Mouse (Mus musculus): ENCODE data around the gene Sirt7. TPM values are rescaled to one million over a fixed set of nuclear protein-coding genes. Genes with fewer than 3 reads are reported as not detected.

The Sirt7 gene
- polyA plus RNA-seq, 1 experiment from 2014 or later, result 73.1 TPM

- H3K4me2 ChIP-seq (replicated peaks; ENCODE audit: low read depth), result no peak overlapping the region
Measured at GRCm38 (mm10) chr11:120578694-120579243, 46.3 kb downstream of the Sirt7 start.

GRCm38 (mm10) chr11:120578024-120578693 is 46.9 kb downstream of the Sirt7 start:
- no peaks in the 10 kb centered on the region for H3K9me3 ChIP-seq (ENCODE audit: control insufficient read depth)
- TF ChIP-seq CTCF (IDR thresholded peaks at IDR 0.05; ENCODE audit: low read depth), result no peak
- H3K27me3 ChIP-seq (replicated peaks; ENCODE audit: control insufficient read depth, insufficient read depth, low read length), result no peaks in the 10 kb centered on the region
- no peak overlapping the region for H3K4me3 ChIP-seq (ENCODE audit: low read depth, low read length)
- WGBS, result 73% methylated on average over 10 of the region's 10 CpGs
- peaks cover 27% of the 10 kb centered on the region for H3K36me3 ChIP-seq (ENCODE audit: control insufficient read depth, insufficient read depth)
- no peak for ATAC-seq
- H3K4me1 ChIP-seq (replicated peaks; ENCODE audit: control insufficient read depth, insufficient read depth, low read length), result peaks cover 22% of the 10 kb centered on the region; the same call in 1 of the 2 replicates
- 0 out of 2 replicates have a peak overlapping the region, but pooled peaks have one; percentile 47 for H3K4me2 ChIP-seq (replicated peaks; ENCODE audit: low read depth)
- 0 out of 2 replicates have a peak overlapping the region, but pooled peaks have one; percentile 28 for H3K9ac ChIP-seq (ENCODE audit: low read depth, low read length)
- H3K27ac ChIP-seq (ENCODE audit: low read depth, low read length), result peak overlapping the region; percentile 99

More at GRCm38 (mm10) chr11:120578694-120579243, 46.3 kb downstream of the Sirt7 start:
- no peak for TF ChIP-seq CTCF (IDR thresholded peaks at IDR 0.05; ENCODE audit: low read depth)
- Histone ChIP-seq H3K9ac (ENCODE audit: low read depth, low read length) (no peak overlapping the region), H3K27me3 (replicated peaks; ENCODE audit: control insufficient read depth, insufficient read depth, low read length) (no peaks in the 10 kb centered on the region), H3K36me3 (ENCODE audit: control insufficient read depth, insufficient read depth) (peaks cover 27% of the 10 kb centered on the region), H3K4me3 (ENCODE audit: low read depth, low read length) (no peak overlapping the region), H3K4me1 (replicated peaks; ENCODE audit: control insufficient read depth, insufficient read depth, low read length) (peaks cover 22% of the 10 kb centered on the region; the same call in 1 of the 2 replicates), H3K27ac (ENCODE audit: low read depth, low read length) (peak overlapping the region; percentile 99), H3K9me3 (ENCODE audit: control insufficient read depth) (no peaks in the 10 kb centered on the region)
- 79% methylated on average over 11 of the region's 11 CpGs for WGBS
- ATAC-seq, result no peak

- peak; percentile 74 for TF ChIP-seq CTCF (IDR thresholded peaks at IDR 0.05; ENCODE audit: low read depth)
- WGBS, result 76% methylated on average over 7 of the region's 7 CpGs
- no peak for ATAC-seq
- Histone ChIP-seq H3K36me3 (ENCODE audit: control insufficient read depth, insufficient read depth) (peaks cover 27% of the 10 kb centered on the region), H3K4me1 (replicated peaks; ENCODE audit: control insufficient read depth, insufficient read depth, low read length) (peaks cover 19% of the 10 kb centered on the region; the same call in 1 of the 2 replicates), H3K9me3 (ENCODE audit: control insufficient read depth) (no peaks in the 10 kb centered on the region), H3K27me3 (replicated peaks; ENCODE audit: control insufficient read depth, insufficient read depth, low read length) (no peaks in the 10 kb centered on the region), H3K9ac (ENCODE audit: low read depth, low read length) (peak overlapping the region; percentile 28; the same call in 1 of the 2 replicates), H3K4me2 (replicated peaks; ENCODE audit: low read depth) (peak overlapping the region; percentile 47), H3K4me3 (ENCODE audit: low read depth, low read length) (no peak overlapping the region), H3K27ac (ENCODE audit: low read depth, low read length) (peak overlapping the region; percentile 99)
Measured at GRCm38 (mm10) chr11:120577211-120578023, 47.6 kb downstream of the Sirt7 start.

GRCm38 (mm10) chr11:120576365-120576981 is 48.6 kb downstream of the Sirt7 start:
- no peak for TF ChIP-seq CTCF (IDR thresholded peaks at IDR 0.05; ENCODE audit: low read depth)
- Histone ChIP-seq H3K27me3 (replicated peaks; ENCODE audit: control insufficient read depth, insufficient read depth, low read length) (no peaks in the 10 kb centered on the region), H3K9ac (ENCODE audit: low read depth, low read length) (peak overlapping the region; percentile 40), H3K9me3 (ENCODE audit: control insufficient read depth) (no peaks in the 10 kb centered on the region), H3K27ac (ENCODE audit: low read depth, low read length) (peak overlapping the region; percentile 99), H3K4me3 (ENCODE audit: low read depth, low read length) (no peak overlapping the region), H3K4me1 (replicated peaks; ENCODE audit: control insufficient read depth, insufficient read depth, low read length) (peaks cover 11% of the 10 kb centered on the region; the same call in 1 of the 2 replicates), H3K4me2 (replicated peaks; ENCODE audit: low read depth) (peak overlapping the region; percentile 47; the same call in 1 of the 2 replicates), H3K36me3 (ENCODE audit: control insufficient read depth, insufficient read depth) (peaks cover 28% of the 10 kb centered on the region)
- peak; percentile 32 for ATAC-seq
- WGBS, result 64% methylated on average over 3 of the region's 3 CpGs

GRCm38 (mm10) chr11:120575940-120576339 is 49.1 kb downstream of the Sirt7 start:
- Histone ChIP-seq H3K27ac (ENCODE audit: low read depth, low read length) (peak overlapping the region; percentile 99), H3K27me3 (replicated peaks; ENCODE audit: control insufficient read depth, insufficient read depth, low read length) (no peaks in the 10 kb centered on the region), H3K4me1 (replicated peaks; ENCODE audit: control insufficient read depth, insufficient read depth, low read length) (peaks cover 14% of the 10 kb centered on the region; the same call in 1 of the 2 replicates), H3K9ac (ENCODE audit: low read depth, low read length) (peak overlapping the region; percentile 40), H3K4me2 (replicated peaks; ENCODE audit: low read depth) (peak overlapping the region; percentile 7; the same call in 1 of the 2 replicates), H3K9me3 (ENCODE audit: control insufficient read depth) (no peaks in the 10 kb centered on the region), H3K36me3 (ENCODE audit: control insufficient read depth, insufficient read depth) (peaks cover 33% of the 10 kb centered on the region), H3K4me3 (ENCODE audit: low read depth, low read length) (no peak overlapping the region)
- no peak for ATAC-seq
- no peak for TF ChIP-seq CTCF (IDR thresholded peaks at IDR 0.05; ENCODE audit: low read depth)

All from intestine, postnatal 0 days (tissue).